Mouse (Mus musculus) spleen, postnatal 10 days (tissue): ENCODE data around the gene Upk1a.
A peak's percentile ranks its signal among the peaks of the same experiment; 100 is the strongest.

Experiments used
- DNase-seq, 2 experiments: peaks; one replicate each; pipeline ENCODE4 v3.0.0; 2021 to 2022; ENCODE audit warnings: low spot score in 2 of 2

The Upk1a gene

GRCm38 (mm10) chr7:30612654-30613402, at the start of gene Upk1a:
Gene Upk1a (minus strand): TSS chr7:30612847.
- DNase-seq = no peak

DNA sequence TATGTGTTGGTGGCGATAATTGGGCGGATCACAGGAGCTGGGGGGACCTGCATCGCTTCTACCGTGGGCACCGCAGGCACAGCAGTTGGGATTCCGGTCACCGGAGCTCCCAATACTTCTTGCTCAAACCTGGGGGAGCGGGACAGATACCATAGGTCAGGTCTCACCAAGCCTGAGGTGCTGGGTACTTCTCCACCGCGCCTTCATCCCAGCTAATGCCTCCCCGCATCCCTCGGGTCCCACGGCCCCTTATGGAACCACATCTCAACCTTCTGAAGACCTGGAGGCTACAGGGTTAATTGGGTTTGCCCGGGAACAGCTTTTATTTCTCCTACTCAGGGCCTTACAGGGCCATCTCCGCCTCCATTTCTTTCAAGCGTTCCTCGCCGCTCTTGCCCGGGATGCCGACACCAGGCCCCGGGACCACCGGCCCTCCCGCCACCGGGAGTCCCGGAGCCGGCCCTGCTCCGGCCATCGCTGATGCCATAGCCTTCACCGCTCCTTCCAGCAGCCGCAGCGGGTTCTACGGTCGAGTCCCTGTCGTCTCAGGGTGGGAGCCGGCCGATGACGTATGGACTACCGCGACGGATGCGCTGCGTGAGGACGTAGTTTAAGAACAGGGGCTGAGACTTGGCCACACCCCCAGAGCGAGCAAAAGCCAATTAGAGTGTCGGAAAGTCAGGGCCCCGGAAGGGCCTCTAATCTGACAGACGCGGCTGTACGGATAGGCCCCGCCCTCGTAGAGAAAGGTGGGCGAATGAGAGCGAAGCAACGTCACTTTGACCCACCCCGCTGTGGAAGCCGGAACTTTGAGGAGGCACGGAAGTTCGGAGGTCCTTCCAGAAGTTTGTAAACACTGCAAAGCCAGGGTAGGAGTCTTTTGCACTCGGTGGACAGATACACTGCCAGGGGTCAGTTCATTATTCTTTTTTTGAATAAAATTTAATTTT, 37.2 kb upstream of the Upk1a start, which contains the start of gene Rbm42:
Gene Rbm42 (minus strand): TSS at position 727 of the 950 bp plus-strand sequence.
- DNase-seq = peak; percentile 95 to 99

DNA sequence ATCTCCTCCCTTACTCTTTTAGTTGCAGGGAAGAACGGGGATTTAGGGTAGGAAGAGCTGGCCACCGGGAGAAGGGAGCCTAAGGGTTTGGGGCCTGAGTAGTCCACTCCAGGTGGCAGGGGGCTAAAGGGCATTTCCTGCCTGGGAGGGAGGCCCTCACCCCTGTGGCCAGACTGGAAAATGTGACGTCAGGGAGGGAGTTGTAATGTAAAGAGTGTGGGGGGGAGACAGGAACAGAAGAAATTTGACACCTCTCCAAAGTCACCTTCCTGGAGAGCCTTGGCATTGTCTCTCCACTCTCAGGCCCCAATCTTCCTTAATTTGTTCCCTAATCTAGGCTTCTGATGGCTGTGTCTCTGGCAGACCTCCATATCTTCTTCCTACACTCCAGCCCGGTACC, 26.4 kb upstream of the Upk1a start:
- DNase-seq = no peak

GRCm38 (mm10) chr7:30636395-30636794, 23.7 kb upstream of the Upk1a start:
- no peak for DNase-seq

- no peak for DNase-seq
Measured at GRCm38 (mm10) chr7:30635752-30636151, 23.1 kb upstream of the Upk1a start, which contains the start of gene Etv2. Gene Etv2 (minus strand): TSS chr7:30635852.

DNA sequence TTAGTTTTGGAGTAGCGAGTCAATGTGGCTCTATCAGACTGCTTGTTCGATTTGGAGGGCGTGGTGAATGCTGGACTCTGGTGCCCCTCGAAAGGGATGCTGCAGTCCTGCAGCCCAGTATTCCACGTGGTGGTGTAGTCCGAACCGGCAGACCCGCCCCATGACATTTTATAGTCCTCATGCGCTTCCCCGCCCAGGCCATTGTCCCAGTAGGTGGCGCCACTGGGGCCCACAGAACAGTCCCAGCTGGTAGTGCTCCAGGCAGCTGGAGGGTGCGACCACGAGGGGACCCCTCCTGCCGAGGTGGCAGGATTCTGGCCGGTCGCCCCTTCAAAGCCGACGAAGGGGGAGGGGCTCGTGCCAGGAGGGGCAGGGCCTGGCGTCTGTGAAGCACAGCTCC, 22.0 kb upstream of the Upk1a start:
- peak; percentile 38 to 82 for DNase-seq

GRCm38 (mm10) chr7:30633762-30634412, 21.2 kb upstream of the Upk1a start:
- DNase-seq = no peak

DNA sequence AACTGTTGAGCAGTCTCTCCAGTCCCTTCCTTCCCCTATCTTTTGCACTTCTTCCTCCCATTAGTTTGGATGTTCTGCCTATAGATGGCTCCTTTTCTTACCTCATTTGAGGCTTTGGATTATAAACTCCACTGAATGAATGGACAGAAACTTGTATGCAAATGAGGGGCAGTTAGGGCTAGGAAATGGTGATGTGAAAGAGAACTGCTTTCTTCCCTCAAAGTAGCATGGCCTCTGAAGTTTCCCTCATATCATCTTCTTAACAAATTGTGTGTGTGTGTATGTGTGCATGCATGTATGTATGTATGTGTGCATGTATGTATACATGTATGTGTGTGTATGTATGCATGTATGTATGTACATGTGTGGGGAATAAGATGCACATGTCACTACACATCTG, 16.4 kb upstream of the Upk1a start:
- no peak for DNase-seq

- DNase-seq = no peak
Measured at GRCm38 (mm10) chr7:30626647-30627046, 14.0 kb upstream of the Upk1a start.

DNA sequence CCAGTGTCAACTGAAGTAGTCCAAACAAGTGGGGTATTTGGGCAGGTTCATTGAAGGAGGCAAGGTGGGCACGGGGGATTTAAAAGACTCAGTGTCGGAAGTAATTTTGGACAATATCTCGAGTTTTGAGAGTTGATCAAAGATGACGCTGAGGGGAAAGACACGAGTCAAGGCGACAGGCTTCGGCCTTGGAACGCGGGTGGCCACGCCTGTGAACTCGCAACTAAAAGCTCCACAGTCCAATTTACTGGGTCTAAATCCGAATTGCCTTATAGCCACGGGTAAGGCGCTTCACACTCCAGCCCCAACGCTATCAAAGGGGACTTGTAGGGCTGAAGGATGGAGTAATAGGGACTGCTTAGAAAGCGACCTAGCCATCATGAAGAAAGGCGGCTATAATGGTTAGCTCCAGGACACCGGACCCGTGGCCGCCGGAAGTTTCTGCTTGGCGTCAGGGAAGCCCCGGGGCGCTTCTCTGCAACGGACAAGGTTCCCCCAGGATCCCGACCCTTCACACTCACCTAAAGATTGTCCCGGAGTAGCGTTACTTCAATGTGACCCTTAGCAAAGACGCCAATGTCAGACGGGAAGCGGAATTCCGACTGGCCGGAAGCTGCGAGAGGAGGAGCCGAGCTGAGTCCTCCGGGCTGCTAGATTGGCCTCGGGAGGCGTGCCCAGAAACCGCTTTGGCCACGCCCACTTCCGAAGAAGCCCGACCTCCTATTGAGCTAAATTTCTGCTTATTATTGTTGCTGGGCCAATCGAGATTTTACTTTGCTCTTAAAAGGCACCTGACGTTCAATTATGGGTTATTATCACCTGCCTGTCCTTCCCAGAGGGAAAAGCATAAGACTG, 13.1 kb upstream of the Upk1a start, which contains the start of gene Cox6b1:
Gene Cox6b1 (minus strand): TSS at position 622 of the 855 bp plus-strand sequence.
- peak; percentile 77 to 92 for DNase-seq

GRCm38 (mm10) chr7:30619202-30619601, 6.6 kb upstream of the Upk1a start:
- peak; percentile 22 to 67 for DNase-seq

DNA sequence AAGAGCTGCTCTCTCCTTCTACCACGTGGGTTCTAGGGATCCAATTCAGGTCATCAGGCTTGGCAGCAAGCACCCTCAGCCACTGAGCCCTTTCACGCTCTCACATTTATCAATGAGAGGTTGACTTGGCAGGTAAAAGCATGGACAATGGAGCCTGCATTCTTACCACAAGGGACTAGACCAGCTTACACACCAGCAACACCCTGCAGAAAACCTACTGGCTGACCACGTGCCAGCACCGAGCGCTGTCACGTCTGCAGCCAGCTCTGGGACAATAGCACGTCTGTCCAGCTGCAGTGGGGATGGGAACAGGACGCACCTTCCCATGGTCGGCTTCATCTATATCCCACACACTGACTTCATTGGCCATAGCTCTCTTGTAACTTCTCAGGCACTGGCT, 6.0 kb upstream of the Upk1a start:
- no peak for DNase-seq

DNA sequence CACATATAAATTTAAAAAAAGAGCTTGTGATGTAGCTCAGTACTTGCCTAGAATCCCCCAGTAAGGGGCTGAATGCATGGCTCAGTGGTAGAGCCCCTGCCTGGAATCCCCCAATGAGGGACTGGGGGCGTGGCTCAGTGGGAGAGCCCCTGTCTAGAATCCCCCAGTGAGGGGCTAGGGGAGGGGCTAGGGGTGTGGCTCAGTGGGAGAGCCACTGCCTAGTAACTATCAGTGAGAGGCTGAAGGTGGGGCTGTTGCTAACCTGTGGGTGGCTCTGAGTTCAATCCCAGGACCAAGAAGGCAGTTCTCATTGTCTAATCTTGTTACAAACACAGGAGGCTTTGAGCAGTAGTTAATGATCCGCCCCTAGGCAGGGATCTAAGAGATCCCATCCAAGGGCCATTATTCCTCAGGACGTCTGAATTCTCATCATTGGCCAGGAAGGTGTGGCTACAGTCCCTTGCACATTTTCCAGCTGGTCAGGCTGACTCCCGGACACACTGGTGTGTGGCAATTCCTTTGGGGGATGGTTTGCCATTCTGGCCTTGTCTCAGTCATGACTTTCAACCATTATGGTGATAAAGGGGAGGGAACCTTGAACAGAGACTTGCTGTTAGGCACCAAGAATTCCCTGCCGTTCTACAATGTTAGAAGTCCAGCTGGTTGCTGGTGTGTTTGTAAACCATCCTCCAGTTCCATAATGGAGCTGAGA, 2.6 kb upstream of the Upk1a start:
- no peak for DNase-seq

DNA sequence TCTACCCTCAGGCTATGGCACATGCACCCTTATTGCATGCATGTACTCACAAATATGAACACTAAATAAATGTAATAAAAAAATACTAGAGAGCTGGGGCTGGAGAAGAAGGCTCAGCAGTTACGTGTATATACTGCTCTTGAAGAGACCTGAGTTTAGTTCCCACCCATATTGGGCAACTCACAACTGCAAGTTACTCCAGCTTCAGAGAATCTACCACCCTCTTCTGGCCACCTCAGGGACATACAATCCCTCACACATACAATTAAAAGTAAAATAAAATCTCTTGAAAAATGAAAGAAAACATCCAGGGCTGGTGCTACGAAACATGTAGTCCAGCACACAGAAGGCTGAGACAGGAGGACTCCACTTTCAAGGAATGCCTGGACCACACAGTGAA, 1.8 kb upstream of the Upk1a start:
- no peak for DNase-seq

DNA sequence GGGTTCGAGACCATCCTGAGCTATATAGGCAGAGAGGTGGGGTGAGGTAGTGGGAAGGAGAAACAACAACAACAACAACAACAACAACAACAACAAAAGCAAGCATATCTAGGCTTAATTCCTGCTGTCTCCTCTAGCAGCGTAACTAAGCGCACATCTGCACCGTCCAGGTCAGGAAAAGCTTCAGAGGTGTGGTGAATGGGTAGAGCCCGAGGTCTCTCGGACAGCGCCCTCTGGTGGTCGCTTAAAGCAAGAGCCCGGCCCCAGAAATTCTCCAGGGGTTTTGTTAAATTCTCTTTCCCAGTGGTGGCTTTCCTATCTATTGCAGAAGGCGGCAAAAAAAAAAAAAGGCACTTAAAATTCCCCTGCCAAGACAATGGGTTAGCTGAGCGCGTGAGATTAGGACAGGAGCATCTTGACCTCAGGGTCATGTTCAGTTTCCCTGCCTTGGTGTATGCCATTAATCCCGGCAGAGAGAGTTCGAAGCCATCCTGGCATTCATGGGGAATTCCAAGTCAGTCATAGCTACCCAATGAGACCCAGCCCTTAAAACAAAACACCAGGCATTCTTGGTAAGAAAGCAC, 974 bp upstream of the Upk1a start:
- DNase-seq = peak; percentile 55 to 82

GRCm38 (mm10) chr7:30610043-30610442, 2.6 kb downstream of the Upk1a start:
- no peak for DNase-seq

GRCm38 (mm10) chr7:30608476-30608875, 4.2 kb downstream of the Upk1a start:
- DNase-seq = no peak

GRCm38 (mm10) chr7:30607706-30608309, 4.8 kb downstream of the Upk1a start:
- DNase-seq = peak; percentile 39 to 82

DNA sequence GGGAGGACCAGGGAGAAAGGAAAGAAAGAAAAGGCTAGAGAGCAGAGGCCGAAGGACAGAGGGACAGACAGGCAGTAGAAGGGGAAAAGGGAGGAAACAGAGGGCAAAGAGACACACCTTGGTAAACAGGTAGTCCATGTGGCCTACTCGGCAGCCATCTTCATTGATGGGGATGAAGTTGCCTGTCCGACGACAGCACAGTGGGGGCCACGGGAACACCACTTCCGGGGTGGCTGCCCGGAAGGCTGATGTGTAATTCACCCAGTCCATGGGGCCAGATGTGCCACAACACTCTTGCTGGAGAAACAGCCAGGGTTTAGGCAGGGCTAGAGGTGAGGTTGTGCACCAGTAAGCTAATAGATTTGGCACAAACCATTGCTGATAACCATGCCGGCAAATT, 7.7 kb downstream of the Upk1a start:
- DNase-seq = no peak

DNA sequence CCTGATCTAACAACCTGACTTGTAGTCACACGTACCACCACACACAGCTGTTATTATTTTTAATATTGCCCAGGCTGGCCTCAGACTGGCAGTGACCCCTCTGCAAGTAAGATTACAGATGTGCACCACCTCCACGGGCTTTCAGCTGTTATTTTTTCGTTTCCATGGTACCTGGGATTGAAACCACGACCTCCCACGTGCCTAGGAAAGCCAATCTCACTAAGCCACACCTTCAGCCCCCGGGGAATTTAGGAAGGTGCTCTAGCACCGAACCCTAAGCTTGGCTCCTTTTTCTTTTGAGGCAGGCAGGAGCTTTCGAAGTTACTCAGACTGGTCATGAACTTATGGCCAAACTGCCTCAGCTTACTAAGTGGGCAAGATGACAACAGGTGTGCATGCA, 8.2 kb downstream of the Upk1a start:
- DNase-seq = no peak
